ENCODE assay signal across 9 mouse cellular contexts in the genomic region with DNA sequence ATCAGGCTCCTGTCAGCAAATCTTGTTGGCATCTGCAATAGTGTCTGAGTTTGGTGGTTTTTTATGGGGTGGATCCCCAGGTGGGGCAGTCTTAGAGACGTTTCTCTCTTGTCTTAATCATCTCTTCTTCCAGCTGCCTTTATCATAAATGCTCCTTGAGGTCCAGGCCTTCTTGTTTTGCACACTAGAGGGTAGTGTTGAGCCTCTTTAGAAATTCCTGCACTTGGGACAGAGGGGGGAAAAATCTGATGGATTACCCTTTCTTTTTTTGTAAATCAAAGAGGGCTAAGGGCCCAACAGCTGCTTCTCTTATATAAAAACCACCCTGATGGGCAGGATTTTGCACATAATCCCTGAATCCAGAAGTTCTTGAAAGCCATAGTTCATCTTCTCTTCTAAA.
DNase-seq lines count a peak whose midpoint lies in the region; ATAC-seq and TF ChIP-seq lines count a peak whose summit lies in the region.
"Had no signal": no experiment of that assay in that cellular context is flagged by ENCODE, and none has a peak within 500 bp of the region (broad histone marks: within the 10 kb centered on the region; RNA-seq: fewer than 3 reads in every experiment).

No protein-coding gene starts in this region.

- ATAC-seq in forebrain, embryonic 14.5 days, result peak; percentile 50; the same call in 1 of the 2 replicates
- no peak for ATAC-seq in liver, embryonic 14.5 days (ENCODE audit: insufficient read depth)
- no peak for ATAC-seq in hindbrain, postnatal 0 days
- 0 out of 2 replicates have a peak, but pooled peaks have one; percentile 33 for ATAC-seq in neutrophil, adult 5-6 weeks (ENCODE audit: extremely low read depth, insufficient number of reproducible peaks, low FRiP score, poor library complexity, severe bottlenecking)

- no peaks in the 10 kb centered on the region for H3K27me3 ChIP-seq in forebrain, embryonic 14.5 days (replicated peaks; ENCODE audit: control insufficient read depth, insufficient read depth, low read length)
- no peaks in the 10 kb centered on the region for H3K27me3 ChIP-seq in forebrain, embryonic 10.5 days (ENCODE audit: poor library complexity, severe bottlenecking)
- H3K27me3 ChIP-seq in liver, embryonic 14.5 days (ENCODE audit: control insufficient read depth, insufficient read depth, low read length), result no peaks in the 10 kb centered on the region
- H3K27me3 ChIP-seq in hindbrain, postnatal 0 days (ENCODE audit: insufficient read depth, low read length), result no peaks in the 10 kb centered on the region
- H3K27me3 ChIP-seq: neural tube, embryonic 13.5 days had no signal

- no peaks in the 10 kb centered on the region for H3K36me3 ChIP-seq in forebrain, embryonic 14.5 days (ENCODE audit: control insufficient read depth, insufficient read depth, low read length)
- H3K36me3 ChIP-seq in forebrain, embryonic 10.5 days (replicated peaks), result no peaks in the 10 kb centered on the region
- H3K36me3 ChIP-seq in liver, embryonic 14.5 days (replicated peaks; ENCODE audit: control insufficient read depth, insufficient read depth, low read depth), result no peaks in the 10 kb centered on the region
- no peaks in the 10 kb centered on the region for H3K36me3 ChIP-seq in hindbrain, postnatal 0 days (ENCODE audit: insufficient read depth, low read length)
- H3K36me3 ChIP-seq: neural tube, embryonic 13.5 days had no signal

- DNase-seq in forebrain, embryonic 14.5 days (ENCODE audit: low spot score), result peak; percentile 67
- no peak for DNase-seq in forebrain, embryonic 10.5 days (ENCODE audit: extremely low spot score, low spot score)
- no peak for DNase-seq in liver, embryonic 14.5 days (ENCODE audit: low read depth in 3 of 3, low spot score in 3 of 3)
- no peak for DNase-seq in liver
- DNase-seq in ZHBTc4 (ENCODE audit: low read depth, low spot score), result peak; percentile 47
- peak; percentile 61 for DNase-seq in hindbrain, postnatal 0 days (ENCODE audit: low spot score)
- no peak for DNase-seq in natural killer cell, adult 2 months (ENCODE audit: low spot score in 2 of 2)

- 21% methylated on average over 1 of the region's 1 CpGs for whole genome bisulfite sequencing in forebrain, embryonic 14.5 days
- WGBS in forebrain, embryonic 10.5 days, result 27% methylated on average over 1 of the region's 1 CpGs
- WGBS in liver, embryonic 14.5 days (ENCODE audit: insufficient replicate concordance), result 0% methylated on average over 1 of the region's 1 CpGs
- 14% methylated on average over 1 of the region's 1 CpGs for WGBS in hindbrain, postnatal 0 days

- 0 out of 2 replicates have a peak, but pooled peaks cover 9% of the 10 kb centered on the region for H3K4me1 ChIP-seq in forebrain, embryonic 14.5 days (ENCODE audit: control insufficient read depth, insufficient read depth, low read length)
- peaks cover 11% of the 10 kb centered on the region for H3K4me1 ChIP-seq in forebrain, embryonic 10.5 days
- H3K4me1 ChIP-seq in liver, embryonic 14.5 days (replicated peaks; ENCODE audit: control insufficient read depth in 2 of 2, insufficient read depth in 2 of 2, low read length in 1 of 2), result no peaks in the 10 kb centered on the region
- no peaks in the 10 kb centered on the region for H3K4me1 ChIP-seq in hindbrain, postnatal 0 days (ENCODE audit: insufficient read depth, low read length)

- no peak overlapping the region for H3K27ac ChIP-seq in forebrain, embryonic 14.5 days (ENCODE audit: low read depth, low read length)
- H3K27ac ChIP-seq in forebrain, embryonic 10.5 days, result no peak overlapping the region
- H3K27ac ChIP-seq in liver, embryonic 14.5 days, result no peak overlapping the region
- no peak overlapping the region for H3K27ac ChIP-seq in hindbrain, postnatal 0 days
- H3K27ac ChIP-seq: neural tube, embryonic 13.5 days had no signal

- H3K4me3 ChIP-seq in forebrain, embryonic 14.5 days (ENCODE audit: low read depth, low read length), result no peak overlapping the region
- no peak overlapping the region for H3K4me3 ChIP-seq in forebrain, embryonic 10.5 days
- no peak overlapping the region for H3K4me3 ChIP-seq in liver, embryonic 14.5 days (ENCODE audit: insufficient read depth in 1 of 2, low read depth in 2 of 2, low read length in 2 of 2)
- no peak overlapping the region for H3K4me3 ChIP-seq in hindbrain, postnatal 0 days (ENCODE audit: low read length)
- H3K4me3 ChIP-seq: neural tube, embryonic 13.5 days had no signal

- no peak overlapping the region for H3K4me2 ChIP-seq in forebrain, embryonic 14.5 days (ENCODE audit: low read length)
- no peak overlapping the region for H3K4me2 ChIP-seq in liver, embryonic 14.5 days (ENCODE audit: low read depth)
- H3K4me2 ChIP-seq in hindbrain, postnatal 0 days (ENCODE audit: low read depth, low read length), result no peak overlapping the region
- H3K4me2 ChIP-seq: neural tube, embryonic 13.5 days had no signal

- peak; percentile 26; the same call in 1 of the 2 replicates for TF ChIP-seq CTCF in liver, embryonic 14.5 days (IDR thresholded peaks at IDR 0.05; ENCODE audit: low read depth)
- peak; percentile 71 for TF ChIP-seq CTCF in hindbrain, postnatal 0 days (IDR thresholded peaks at IDR 0.05; ENCODE audit: low read depth)

- no peak overlapping the region for H3K9ac ChIP-seq in forebrain, embryonic 14.5 days (ENCODE audit: low read length)
- no peak overlapping the region for H3K9ac ChIP-seq in liver, embryonic 14.5 days (replicated peaks)
- no peak overlapping the region for H3K9ac ChIP-seq in hindbrain, postnatal 0 days (replicated peaks; ENCODE audit: low read length)
- H3K9ac ChIP-seq: neural tube, embryonic 13.5 days had no signal

- no peaks in the 10 kb centered on the region for H3K9me3 ChIP-seq in forebrain, embryonic 14.5 days (replicated peaks; ENCODE audit: control insufficient read depth, low read length)
- H3K9me3 ChIP-seq in forebrain, embryonic 10.5 days, result no peaks in the 10 kb centered on the region
- H3K9me3 ChIP-seq in liver, embryonic 14.5 days (ENCODE audit: control insufficient read depth, low read length), result no peaks in the 10 kb centered on the region
- no peaks in the 10 kb centered on the region for H3K9me3 ChIP-seq in hindbrain, postnatal 0 days (ENCODE audit: low read length)
- H3K9me3 ChIP-seq: neural tube, embryonic 13.5 days had no signal

- no peak for TF ChIP-seq EP300 in liver, embryonic 14.5 days (IDR thresholded peaks at IDR 0.05; ENCODE audit: low read depth)

Comparison
In these comparisons a context has a peak if more than half of its experiments do, and no peak if none do; other contexts are left out.
1. DNase-seq: peak in forebrain, embryonic 14.5 days (single experiment), ZHBTc4 (single experiment) and hindbrain, postnatal 0 days (single experiment); none in forebrain, embryonic 10.5 days (single experiment), liver, embryonic 14.5 days (0 of 3), liver (single experiment) and natural killer cell, adult 2 months (0 of 2).
2. ATAC-seq: peak in forebrain, embryonic 14.5 days (single experiment) and neutrophil, adult 5-6 weeks (single experiment); none in liver, embryonic 14.5 days (single experiment) and hindbrain, postnatal 0 days (single experiment).